Mouse (Mus musculus): Measurements from ENCODE around the gene Kif5c.

Gene Kif5c

GRCm38 (mm10) chr2:49747670-49748069 is 128.6 kb downstream of the Kif5c start:
- no peak for DNase-seq (ENCODE audit: low read depth)

- no peak for DNase-seq (ENCODE audit: low read depth)
These were observed 129.7 kb downstream of the Kif5c start for GRCm38 (mm10) chr2:49748628-49749342.

GRCm38 (mm10) chr2:49749730-49750576 is 130.9 kb downstream of the Kif5c start:
- no peak for DNase-seq (ENCODE audit: low read depth)

- no peak for DNase-seq (ENCODE audit: low read depth)
These were observed 132.6 kb downstream of the Kif5c start for GRCm38 (mm10) chr2:49751544-49752210.

GRCm38 (mm10) chr2:49752211-49752607 is 133.1 kb downstream of the Kif5c start:
- no peak for DNase-seq (ENCODE audit: low read depth)

- DNase-seq (ENCODE audit: low read depth): no peak
These were observed 134.0 kb downstream of the Kif5c start for GRCm38 (mm10) chr2:49753062-49753461.

GRCm38 (mm10) chr2:49755054-49755453 is 136.0 kb downstream of the Kif5c start:
- DNase-seq (ENCODE audit: low read depth): no peak

- no peak for DNase-seq (ENCODE audit: low read depth)
These were observed 138.5 kb downstream of the Kif5c start for GRCm38 (mm10) chr2:49757616-49758015.

DNA sequence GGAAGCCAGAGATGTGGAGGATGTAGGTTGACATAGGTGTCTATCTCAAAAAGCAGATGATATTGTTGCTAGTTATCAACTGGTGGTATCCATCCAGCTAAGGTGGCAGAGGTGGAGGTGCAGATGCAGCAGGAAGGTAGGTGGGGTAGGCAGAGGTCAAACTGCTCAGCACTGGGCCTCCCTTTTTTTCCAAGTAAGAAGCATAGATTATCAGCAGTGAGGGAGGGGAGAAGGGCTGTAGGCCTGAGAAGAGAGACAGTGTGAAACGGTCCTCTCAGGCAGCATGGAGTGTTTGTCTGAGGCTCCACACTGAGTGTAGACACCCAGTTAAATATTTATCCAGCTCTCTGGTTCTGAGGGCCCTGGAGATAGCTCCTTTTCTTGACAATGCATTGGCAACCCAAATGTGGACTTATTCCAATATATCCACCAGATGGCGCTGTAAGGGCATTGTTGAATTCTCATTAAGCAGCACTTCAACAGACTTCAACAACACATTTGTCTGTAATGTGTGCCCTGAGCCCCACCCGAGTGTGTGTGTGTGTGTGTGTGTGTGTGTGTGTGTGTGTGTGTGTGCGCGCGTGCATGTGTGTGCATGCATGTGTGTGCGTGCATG is 145.3 kb downstream of the Kif5c start:
- peak; percentile 34 for DNase-seq (ENCODE audit: low read depth)

DNA sequence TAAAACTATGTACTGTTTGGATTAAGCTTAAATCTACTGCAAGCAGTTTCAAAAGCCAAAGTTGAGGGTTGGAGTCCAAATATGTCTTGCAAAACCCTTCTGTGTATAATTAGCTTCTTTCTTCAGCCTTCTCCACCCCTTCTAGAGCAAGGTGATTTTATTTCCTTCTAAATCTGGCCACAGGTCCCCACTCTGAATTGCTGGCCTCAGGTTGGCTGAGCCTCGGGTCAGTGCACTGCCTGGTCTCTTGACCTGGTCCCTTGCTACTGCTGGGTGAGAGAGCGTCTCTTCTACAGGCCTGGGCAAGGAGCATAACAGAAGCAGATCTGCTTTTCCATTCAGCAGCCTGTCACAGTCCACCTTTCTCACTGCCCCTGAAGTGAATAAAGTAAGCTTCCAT is 149.8 kb downstream of the Kif5c start:
- DNase-seq (ENCODE audit: low read depth): no peak

- no peak for DNase-seq (ENCODE audit: low read depth)
These were observed 151.3 kb downstream of the Kif5c start for GRCm38 (mm10) chr2:49770440-49770839.

DNA sequence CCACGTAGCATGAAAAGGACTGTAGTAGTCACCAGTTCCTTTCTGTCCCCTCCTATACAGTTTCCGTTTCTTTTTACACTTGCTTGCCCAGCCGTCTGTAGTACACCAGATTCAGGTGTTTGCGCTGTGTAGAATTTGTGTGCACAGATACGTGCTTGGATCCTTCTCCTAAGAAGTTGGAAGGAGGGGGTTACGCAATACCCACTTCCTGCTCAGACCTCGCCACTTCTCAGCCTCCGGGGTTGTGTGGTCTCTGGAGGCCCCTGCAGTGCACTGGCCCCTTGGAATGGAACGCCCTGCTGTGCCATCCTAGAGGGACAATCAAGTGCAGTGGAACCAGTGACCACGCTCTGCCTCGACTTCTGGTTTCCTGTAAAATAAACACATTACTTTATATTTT is 152.1 kb downstream of the Kif5c start:
- DNase-seq (ENCODE audit: low read depth): no peak

- DNase-seq (ENCODE audit: low read depth): no peak
These were observed 154.3 kb downstream of the Kif5c start for GRCm38 (mm10) chr2:49773194-49773931.

DNA sequence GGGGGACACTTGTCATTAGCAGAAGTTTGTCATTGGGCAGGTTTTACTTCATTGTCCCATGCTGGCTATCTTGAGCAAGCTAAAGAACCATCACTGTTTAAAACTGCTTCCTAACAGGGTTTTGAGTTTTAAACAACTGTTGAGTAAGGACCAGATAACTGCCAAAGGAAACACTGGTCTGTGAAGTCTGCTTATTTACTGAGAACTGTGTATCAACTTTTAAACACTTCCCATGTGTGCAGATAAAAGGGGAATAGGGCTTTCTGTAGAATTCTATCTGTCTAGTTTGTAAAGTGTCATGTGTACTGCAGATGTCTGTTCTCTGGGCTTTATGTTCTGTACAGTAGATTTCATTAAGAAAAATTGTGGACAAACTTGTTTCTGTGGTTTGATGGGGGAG is 155.1 kb downstream of the Kif5c start:
- DNase-seq (ENCODE audit: low read depth): no peak

- no peak for DNase-seq (ENCODE audit: low read depth)
These were observed 156.1 kb downstream of the Kif5c start for GRCm38 (mm10) chr2:49775187-49775586.

DNA sequence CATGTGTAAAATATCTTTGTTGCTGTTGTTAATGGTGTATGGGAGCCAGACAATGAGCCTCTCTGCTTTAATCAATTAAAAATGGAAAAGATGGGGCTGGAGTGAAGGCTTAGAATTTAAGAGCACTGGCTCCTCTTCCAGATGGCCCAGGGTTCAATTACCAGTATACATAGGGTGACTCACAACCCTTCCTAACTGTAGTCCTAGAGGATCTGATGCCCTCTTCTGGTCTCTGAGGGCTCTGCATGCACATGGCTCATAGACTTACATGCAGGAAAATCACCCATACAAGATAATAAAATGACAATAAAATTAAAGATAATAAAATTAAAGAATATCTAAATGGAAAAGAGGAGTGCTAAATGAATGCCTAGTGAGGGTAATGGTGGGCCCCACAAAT is 156.6 kb downstream of the Kif5c start:
- DNase-seq (ENCODE audit: low read depth): no peak

DNA sequence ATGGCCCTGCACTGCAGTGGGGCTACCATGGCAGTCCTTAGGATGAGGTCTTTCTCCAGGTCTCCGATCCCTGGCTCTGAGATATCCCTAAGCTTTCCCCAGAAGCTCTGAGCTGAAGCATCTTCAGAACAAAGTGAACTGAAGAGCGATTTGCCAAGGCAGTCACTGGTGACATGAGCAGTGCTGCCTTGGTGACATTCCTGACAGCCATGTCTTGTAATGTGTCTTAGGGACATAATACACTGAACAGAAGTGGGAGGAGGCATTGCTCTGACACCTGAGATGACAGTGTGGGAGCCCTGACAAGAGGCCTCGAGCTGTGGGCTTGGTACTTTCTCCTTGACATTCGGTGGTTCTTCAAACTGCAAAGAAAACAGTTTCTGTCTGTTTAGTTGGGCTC is 157.3 kb downstream of the Kif5c start:
- no peak for DNase-seq (ENCODE audit: low read depth)

DNA sequence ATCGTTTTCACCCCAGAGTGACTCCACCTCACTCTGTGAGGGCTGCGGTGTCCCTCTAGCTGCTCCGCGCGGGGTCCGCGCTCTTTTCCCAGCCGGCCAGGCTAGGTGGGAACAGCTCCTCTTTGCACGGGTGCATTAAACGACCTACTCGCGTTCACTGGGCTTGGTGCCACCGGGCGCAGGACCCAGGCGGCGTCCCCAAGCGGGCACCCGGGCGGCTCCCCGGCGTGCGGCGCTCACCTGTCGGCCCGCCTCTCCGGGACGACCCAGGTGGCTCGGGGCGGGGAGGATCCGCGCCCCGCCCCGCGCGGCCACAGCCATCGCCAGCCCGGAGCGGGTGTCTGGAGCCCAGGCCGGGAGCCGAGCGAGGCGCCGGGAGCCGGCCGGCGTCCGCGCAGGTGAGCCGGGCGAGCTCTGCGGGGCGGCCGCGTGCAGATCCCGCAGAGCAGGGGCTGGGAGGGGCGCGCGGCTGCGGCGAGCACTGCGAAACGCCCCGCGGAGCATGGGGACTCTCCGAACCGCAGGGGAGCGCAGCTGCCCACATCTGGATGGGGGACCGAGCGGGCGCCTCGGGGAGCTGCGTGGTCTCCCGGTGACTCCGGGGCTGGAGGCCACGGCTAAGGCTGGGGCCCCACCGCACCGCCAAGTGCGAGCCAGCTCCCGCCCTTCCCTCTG is 168.4 kb downstream of the Kif5c start, which contains the start of gene Lypd6b:
Gene Lypd6b, plus strand, starts transcription at position 313 of the 675 bp plus-strand sequence.
- DNase-seq (ENCODE audit: low read depth): no peak

DNA sequence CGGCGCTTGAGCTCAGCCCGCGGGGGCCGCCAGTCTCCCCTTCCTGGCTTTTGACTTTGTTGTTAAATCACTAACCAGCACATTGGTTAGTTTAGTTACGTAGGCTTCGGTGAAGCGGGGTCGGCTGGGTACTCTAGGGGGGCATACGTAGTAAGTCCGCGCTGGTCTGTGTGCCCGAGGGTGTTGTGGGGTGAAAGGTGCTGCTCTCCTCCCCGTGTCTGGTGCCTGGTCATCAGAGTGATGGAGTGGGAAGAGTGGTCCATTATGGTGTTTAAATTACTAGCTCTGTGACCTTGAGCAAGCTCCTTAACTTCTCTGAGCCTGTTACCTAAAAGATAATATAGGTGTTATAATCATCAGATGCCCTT is 168.9 kb downstream of the Kif5c start:
- no peak for DNase-seq (ENCODE audit: low read depth)

- DNase-seq (ENCODE audit: low read depth): no peak
These were observed 169.5 kb downstream of the Kif5c start for GRCm38 (mm10) chr2:49788643-49789042.

GRCm38 (mm10) chr2:49789078-49789477 is 170.0 kb downstream of the Kif5c start:
- no peak for DNase-seq (ENCODE audit: low read depth)
